Mouse (Mus musculus) lung, postnatal 0 days (tissue): ENCODE results near the gene Inka2. TPM values are rescaled to one million over a fixed set of nuclear protein-coding genes. Genes with fewer than 3 reads are reported as not detected.

ENCODE experiments used
- ATAC-seq: fragments of 200-750 bp; cut with Nextera tagmentation; 2 replicates; pipeline ENCODE4 v1.8.0; 2017; ENCODE audit warnings: moderate library complexity
- DNase-seq: peaks from one replicate; pipeline ENCODE4 v3.0.0-alpha.2; 2016; ENCODE audit warnings: low spot score
- H3K27ac ChIP-seq: fragments of 300-500 bp; sonication (generic); 2 replicates; pipeline ENCODE4 v1.5.1; 2014; ENCODE audit warnings: antibody characterized with exemption, mild to moderate bottlenecking, low read length, mixed read lengths
- H3K27me3 ChIP-seq: fragments of 300-500 bp; sonication (generic); replicated peaks from 2 replicates; pipeline ENCODE4 v1.6.1; 2014; ENCODE audit warnings: low read length, mixed read lengths; ENCODE audit not compliant: insufficient read depth
- H3K36me3 ChIP-seq: fragments of 300-500 bp; sonication (generic); 2 replicates; pipeline ENCODE4 v1.6.1; 2014; ENCODE audit warnings: low read length, mixed read lengths; ENCODE audit not compliant: insufficient read depth
- H3K4me1 ChIP-seq: fragments of 300-500 bp; sonication (generic); 2 replicates; pipeline ENCODE4 v1.6.1; 2014; ENCODE audit warnings: antibody characterized with exemption, low read depth, low read length, mixed read lengths; ENCODE audit not compliant: insufficient read depth
- H3K4me2 ChIP-seq: fragments of 300-500 bp; sonication (generic); replicated peaks from 2 replicates; pipeline ENCODE4 v1.6.1; 2014; ENCODE audit warnings: low read depth, mild to moderate bottlenecking, low read length, moderate library complexity, mixed read lengths
- H3K4me3 ChIP-seq: fragments of 300-500 bp; sonication (generic); 2 replicates; pipeline ENCODE4 v1.5.1; 2014; ENCODE audit warnings: low read depth, low read length
- H3K9ac ChIP-seq: fragments of 300-500 bp; sonication (generic); replicated peaks from 2 replicates; pipeline ENCODE4 v1.6.1; 2014; ENCODE audit warnings: low read depth, mild to moderate bottlenecking
- H3K9me3 ChIP-seq: fragments of 300-500 bp; sonication (generic); 2 replicates; pipeline ENCODE4 v1.6.1; 2016; ENCODE audit warnings: low read length, mixed read lengths
- CTCF ChIP-seq: IDR thresholded peaks from 2 replicates; pipeline ENCODE4 v1.5.1; 2016; ENCODE audit warnings: antibody characterized with exemption, mild to moderate bottlenecking
- EP300 ChIP-seq: IDR thresholded peaks from 2 replicates; pipeline ENCODE4 v1.6.1; 2016; ENCODE audit warnings: antibody characterized with exemption, mild to moderate bottlenecking, control low read depth
- WGBS: fragments of 180-500 bp; shearing (Covaris S2); extraction: QIAGEN DNeasy Blood & Tissue Kit; methylation state at CpG from one replicate; pipeline ENCODE4 v1.1.7; 2014; 5-methylcytosine and 5-hydroxymethylcytosine counted together
- polyA plus RNA-seq: library from polyadenylated mRNA; unstranded; fragments of >200 nt; fragmentation: Nextera tagmentation; extraction: Ambion mirVana; gene quantifications from 2 replicates; pipeline ENCODE4 v1.2.1, GENCODE M21; 2015

Gene Inka2
- polyA plus RNA-seq, 1 experiment from 2014 or later: 2.7 TPM

- peaks cover 12% of the 10 kb centered on the region; the same call in 1 of the 2 replicates for H3K36me3 ChIP-seq
- H3K9me3 ChIP-seq: no peaks in the 10 kb centered on the region
- H3K4me1 ChIP-seq: no peaks in the 10 kb centered on the region
- DNase-seq: peak; percentile 66
- H3K9ac ChIP-seq: peak overlapping the region; percentile 89
- H3K4me2 ChIP-seq: peak overlapping the region; percentile 78
- no peak for TF ChIP-seq CTCF
- TF ChIP-seq EP300: no peak
- no peaks in the 10 kb centered on the region for H3K27me3 ChIP-seq
- peak overlapping the region; percentile 92 for H3K4me3 ChIP-seq
- ATAC-seq: no peak
- peak overlapping the region; percentile 79 for H3K27ac ChIP-seq
- WGBS: 8% methylated on average over 60 of the region's 60 CpGs
These were observed 17.7 kb upstream of the Inka2 start for GRCm38 (mm10) chr3:105686394-105687323.

- DNase-seq (peak; percentile 100), ATAC-seq (peak; percentile 96)
- Histone ChIP-seq H3K4me2 (peak within 1 kb of the TSS; percentile 78), H3K9ac (peak within 1 kb of the TSS; percentile 89), H3K4me3 (peak within 1 kb of the TSS; percentile 92), H3K27ac (peak within 1 kb of the TSS; percentile 79), H3K27me3 (no peaks in the 10 kb centered on the region), H3K36me3 (peaks cover 12% of the 10 kb centered on the region; the same call in 1 of the 2 replicates), H3K9me3 (no peaks in the 10 kb centered on the region), H3K4me1 (no peaks in the 10 kb centered on the region)
- TF ChIP-seq EP300: peak; percentile 99
- TF ChIP-seq CTCF: peak; percentile 83
- WGBS: under 1% methylated on average over 71 of the region's 72 CpGs
These were observed 16.9 kb upstream of the Inka2 start, which contains the start of gene Ddx20 for GRCm38 (mm10) chr3:105687324-105688060. Ddx20 (minus strand) TSS chr3:105687574.

GRCm38 (mm10) chr3:105688536-105688935 is 15.9 kb upstream of the Inka2 start:
- WGBS: 80% methylated on average over 2 of the region's 2 CpGs
- no peak overlapping the region for H3K4me3 ChIP-seq

GRCm38 (mm10) chr3:105693327-105694080 is 10.9 kb upstream of the Inka2 start:
- WGBS: 59% methylated on average over 14 of the region's 14 CpGs
- Histone ChIP-seq H3K4me3 (no peak overlapping the region), H3K36me3 (no peaks in the 10 kb centered on the region), H3K9me3 (no peaks in the 10 kb centered on the region), H3K27me3 (0 out of 2 replicates have a peak, but pooled peaks cover 5% of the 10 kb centered on the region), H3K4me1 (no peaks in the 10 kb centered on the region), H3K27ac (no peak overlapping the region), H3K4me2 (no peak overlapping the region), H3K9ac (no peak overlapping the region)
- ATAC-seq (peak; percentile 35; the same call in 1 of the 2 replicates), DNase-seq (no peak)
- TF ChIP-seq EP300: no peak
- no peak for TF ChIP-seq CTCF

More at GRCm38 (mm10) chr3:105688536-105688935, 15.9 kb upstream of the Inka2 start:
- Histone ChIP-seq H3K9me3 (no peaks in the 10 kb centered on the region), H3K27me3 (no peaks in the 10 kb centered on the region), H3K9ac (no peak overlapping the region), H3K4me2 (no peak overlapping the region), H3K4me1 (no peaks in the 10 kb centered on the region), H3K36me3 (peaks cover 1% of the 10 kb centered on the region; the same call in 1 of the 2 replicates), H3K27ac (no peak overlapping the region)
- DNase-seq (no peak), ATAC-seq (no peak)
- TF ChIP-seq EP300 (no peak), CTCF (no peak)

- 0 out of 2 replicates have a peak, but pooled peaks cover 5% of the 10 kb centered on the region for H3K27me3 ChIP-seq
- WGBS: 41% methylated on average over 19 of the region's 20 CpGs
- H3K27ac ChIP-seq: no peak overlapping the region
- no peak for TF ChIP-seq CTCF
- TF ChIP-seq EP300: no peak
- no peak overlapping the region for H3K9ac ChIP-seq
- no peak overlapping the region for H3K4me3 ChIP-seq
- H3K36me3 ChIP-seq: no peaks in the 10 kb centered on the region
- H3K9me3 ChIP-seq: no peaks in the 10 kb centered on the region
- no peak for DNase-seq
- ATAC-seq: no peak
- H3K4me1 ChIP-seq: no peaks in the 10 kb centered on the region
- no peak overlapping the region for H3K4me2 ChIP-seq
These were observed 8.7 kb upstream of the Inka2 start for GRCm38 (mm10) chr3:105695476-105696386.
